Mouse (Mus musculus) urinary bladder, postnatal 4 days (tissue): ENCODE data around the gene Dock11.

Experiments
- DNase-seq, 2 experiments: peaks; one replicate each; pipeline ENCODE4 v3.0.0; 2021 to 2022; ENCODE audit warnings: low spot score in 2 of 2

Dock11 gene

GRCm38 (mm10) chrX:35950135-35950534 is 61.5 kb downstream of the Dock11 start:
- DNase-seq = no peak

DNA sequence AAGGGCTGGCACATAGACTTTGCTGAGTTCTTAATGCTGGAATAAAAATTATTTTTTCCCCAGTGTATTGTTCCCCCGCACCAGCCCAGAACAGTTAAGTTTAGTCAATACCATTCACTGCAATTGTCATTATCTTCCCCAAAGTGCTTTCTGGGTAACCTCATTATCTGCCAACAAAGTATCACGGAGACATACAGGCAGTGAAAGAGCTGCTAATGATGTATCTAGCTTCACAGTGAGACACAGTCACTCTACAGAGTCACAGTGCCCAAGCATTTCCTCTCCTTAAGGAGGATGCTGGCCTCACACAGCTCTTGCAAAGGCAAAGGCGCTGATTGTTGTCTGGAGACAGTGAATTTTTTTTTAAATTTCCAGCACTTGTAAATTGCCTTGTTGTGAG is 63.3 kb downstream of the Dock11 start:
- DNase-seq = no peak

- DNase-seq = no peak
These were observed 64.0 kb downstream of the Dock11 start for GRCm38 (mm10) chrX:35952521-35953095.

GRCm38 (mm10) chrX:35956236-35956635 is 67.6 kb downstream of the Dock11 start:
- no peak for DNase-seq

DNA sequence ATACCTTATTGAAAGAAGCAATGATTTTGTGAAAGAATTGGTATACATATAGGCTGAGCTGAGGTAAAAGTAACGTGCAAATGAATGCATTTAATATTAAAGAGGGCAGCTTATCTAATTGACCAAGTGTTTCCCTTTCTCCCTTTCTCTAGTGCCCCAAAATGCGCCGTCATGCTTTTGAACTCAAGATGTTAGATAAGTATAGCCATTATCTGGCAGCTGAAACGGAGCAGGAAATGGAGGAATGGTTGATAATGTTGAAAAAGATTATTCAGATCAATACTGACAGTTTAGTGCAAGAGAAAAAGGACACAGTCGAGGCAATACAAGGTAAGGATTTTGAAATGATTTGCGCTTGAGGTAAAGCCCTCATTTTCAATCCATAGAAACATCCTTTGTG is 74.5 kb downstream of the Dock11 start:
- no peak for DNase-seq

DNA sequence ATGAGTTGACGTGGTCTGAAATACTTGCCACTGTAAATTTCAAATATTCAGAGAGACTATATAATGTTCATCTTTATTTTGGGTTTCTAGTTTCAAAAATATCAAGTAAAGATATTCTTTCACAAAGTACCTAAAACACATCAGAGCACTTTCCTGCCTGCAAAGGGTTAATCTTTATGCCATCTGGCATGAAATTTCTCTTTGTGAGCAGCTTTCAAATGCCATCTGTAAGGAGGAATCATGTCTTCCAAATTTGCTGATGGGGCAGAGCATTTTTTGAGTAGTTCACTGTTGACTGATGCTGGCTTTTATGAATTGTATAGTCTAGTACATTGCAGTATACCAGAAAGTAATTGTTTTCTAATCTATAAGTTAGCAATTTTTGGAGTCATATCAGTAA is 80.6 kb downstream of the Dock11 start:
- no peak for DNase-seq

DNA sequence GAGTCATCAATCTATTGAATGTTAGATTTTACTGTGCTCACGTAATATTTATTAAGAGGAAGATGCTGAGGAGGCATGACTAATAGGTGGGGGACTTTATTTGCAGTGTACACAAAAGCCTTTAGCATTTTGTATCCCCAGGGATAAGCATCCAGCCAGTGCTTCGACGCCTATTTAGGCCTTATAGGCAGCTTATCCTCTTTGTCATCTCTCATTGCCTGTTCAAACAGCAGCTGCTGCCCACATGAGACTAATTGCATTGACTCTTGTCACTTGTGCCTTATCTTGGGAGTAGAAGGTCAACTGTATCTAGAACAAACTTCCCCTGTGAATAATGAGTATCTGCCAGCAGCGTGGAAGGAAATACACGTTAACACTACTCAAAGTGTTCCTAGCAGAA is 88.0 kb downstream of the Dock11 start:
- no peak for DNase-seq

GRCm38 (mm10) chrX:35987981-35988380 is 99.3 kb downstream of the Dock11 start:
- no peak for DNase-seq

- DNase-seq = no peak
These were observed 102.0 kb downstream of the Dock11 start for GRCm38 (mm10) chrX:35990508-35991095.

DNA sequence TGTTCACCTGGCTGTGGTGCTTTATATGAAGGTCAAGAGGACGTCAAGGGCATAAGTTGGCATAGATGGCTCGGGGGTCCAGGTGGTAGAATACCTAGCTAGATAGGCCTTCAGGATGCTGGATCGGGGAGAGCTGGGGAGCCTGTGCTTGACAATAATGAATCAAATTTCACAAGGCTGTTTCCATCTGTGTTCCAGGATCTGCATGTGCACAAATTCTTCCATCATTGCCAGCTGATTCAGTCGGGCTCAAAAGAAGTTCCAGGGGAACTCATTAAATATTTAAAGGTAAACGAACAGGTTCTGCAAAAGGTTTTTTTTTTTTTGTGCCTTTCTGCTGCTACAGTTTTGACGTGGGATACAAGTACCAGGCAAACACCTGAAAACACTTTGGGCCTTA is 105.6 kb downstream of the Dock11 start:
- DNase-seq = no peak

DNA sequence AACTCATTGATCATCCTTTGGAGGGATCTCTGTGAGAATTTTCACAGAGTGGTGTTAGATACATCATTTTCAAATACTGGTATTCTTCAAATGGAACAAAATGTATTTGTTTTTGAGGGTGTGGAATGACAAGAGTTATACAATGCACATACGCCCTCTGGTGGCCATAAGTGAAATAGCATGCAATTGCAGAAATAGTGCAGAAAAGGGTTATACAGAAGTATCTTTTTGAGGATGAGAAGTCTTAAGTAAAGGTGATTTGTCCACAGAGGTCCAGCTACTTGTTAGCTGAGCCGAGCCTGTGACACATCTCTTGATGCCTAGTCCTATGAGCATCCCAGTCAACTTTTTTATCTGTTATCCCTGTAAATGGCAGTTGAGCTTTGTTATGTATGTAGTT is 108.4 kb downstream of the Dock11 start:
- DNase-seq = no peak

GRCm38 (mm10) chrX:35997793-35998419 is 109.3 kb downstream of the Dock11 start:
- no peak for DNase-seq

DNA sequence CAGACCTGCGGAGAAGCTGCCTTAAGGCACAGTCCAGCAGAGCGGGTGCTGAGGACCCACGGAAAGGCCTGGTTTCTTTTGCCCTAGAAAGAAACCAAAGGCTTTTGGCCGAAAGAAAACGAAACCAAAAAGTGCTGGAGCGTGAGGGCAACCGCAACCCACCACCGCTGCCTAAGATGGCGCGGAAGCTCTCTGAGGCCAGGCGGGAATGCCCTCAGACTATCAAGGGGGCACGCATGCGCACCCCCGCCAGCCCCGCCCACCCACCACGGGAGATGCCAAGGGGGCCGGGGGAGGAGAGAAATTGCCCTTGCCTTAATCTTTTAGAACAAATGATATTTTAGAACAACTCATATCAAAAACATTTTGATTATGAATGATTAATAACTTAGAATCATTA is 137.0 kb downstream of the Dock11 start:
- no peak for DNase-seq

DNA sequence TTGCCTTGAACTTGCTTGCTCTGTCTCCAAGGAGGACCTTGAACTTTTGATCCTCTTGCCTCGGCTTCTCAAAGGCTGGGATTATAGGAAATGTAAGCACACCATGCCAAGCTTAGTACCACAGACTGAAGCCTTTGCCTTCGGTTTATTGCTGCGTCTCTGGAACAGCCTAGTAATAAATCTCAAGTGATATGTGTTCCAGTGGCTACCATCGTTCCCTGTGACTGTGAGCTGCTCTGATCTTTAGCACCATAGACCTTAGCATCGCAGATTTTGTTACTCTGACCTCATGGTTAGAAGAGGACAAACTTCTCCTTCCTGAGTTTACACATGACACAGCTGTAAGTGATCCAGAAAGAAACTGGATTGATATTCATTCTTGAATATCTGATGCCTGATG is 142.5 kb downstream of the Dock11 start:
- DNase-seq = no peak

DNA sequence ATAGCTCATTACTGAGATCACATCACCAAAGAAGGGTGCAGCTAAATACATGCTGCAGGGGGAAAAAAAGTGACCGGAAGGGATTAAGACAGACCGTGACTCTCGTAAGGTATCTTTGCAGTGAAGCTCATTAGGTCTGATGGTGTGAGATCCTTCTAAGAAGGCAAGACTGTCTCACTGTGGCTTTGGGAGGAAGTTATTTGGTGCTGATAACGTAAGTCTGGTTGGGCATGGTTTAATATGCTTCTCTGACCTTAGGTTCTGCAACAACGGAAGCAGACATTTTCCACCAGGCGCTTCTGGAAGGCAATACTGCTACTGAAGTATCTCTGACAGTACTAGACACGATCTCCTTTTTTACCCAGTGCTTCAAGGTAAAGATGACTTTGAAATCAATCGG is 145.4 kb downstream of the Dock11 start:
- DNase-seq = no peak

- DNase-seq = no peak
These were observed 157.1 kb downstream of the Dock11 start for GRCm38 (mm10) chrX:36045731-36046130.

DNA sequence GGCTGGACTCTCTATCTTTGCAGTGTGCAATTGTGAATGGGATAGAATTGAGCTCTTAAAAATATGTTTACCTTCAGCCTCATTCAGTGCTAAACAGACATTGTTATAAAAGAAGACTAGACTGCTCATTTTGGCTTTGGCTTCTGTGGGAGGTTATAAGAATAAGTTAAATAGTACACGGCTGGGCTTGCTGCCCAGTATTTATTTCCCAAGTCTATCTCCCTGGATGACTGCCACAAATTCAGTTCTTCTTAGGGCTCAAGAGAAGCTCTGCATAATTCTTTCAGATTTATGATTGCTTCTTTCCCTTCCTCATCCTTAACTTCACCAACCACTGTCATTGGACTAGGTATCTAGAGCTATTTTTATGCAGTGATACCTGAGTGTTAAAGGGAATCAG is 158.8 kb downstream of the Dock11 start:
- no peak for DNase-seq

- no peak for DNase-seq
These were observed 161.7 kb downstream of the Dock11 start for GRCm38 (mm10) chrX:36050312-36050711.

DNA sequence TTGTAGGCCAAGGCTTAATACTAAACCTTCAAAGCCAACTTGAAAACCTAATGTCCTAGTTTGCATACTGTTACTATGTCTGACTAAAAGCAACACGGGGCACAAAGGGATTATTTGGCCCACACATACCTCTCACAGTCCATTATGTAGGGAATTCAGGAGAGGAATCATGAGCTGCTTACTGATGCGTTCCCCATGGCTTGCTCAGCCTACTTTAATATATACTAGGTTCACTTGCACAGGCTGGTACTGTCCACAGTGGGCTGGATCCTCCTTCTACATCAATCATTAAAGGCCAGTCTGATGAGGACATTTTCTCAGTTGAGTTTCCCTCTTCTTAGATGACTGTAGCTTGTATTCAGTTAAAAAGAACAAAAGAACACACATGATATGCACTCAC is 185.4 kb downstream of the Dock11 start:
- DNase-seq = no peak

- no peak for DNase-seq
These were observed 188.5 kb downstream of the Dock11 start for GRCm38 (mm10) chrX:36077164-36077563.

DNA sequence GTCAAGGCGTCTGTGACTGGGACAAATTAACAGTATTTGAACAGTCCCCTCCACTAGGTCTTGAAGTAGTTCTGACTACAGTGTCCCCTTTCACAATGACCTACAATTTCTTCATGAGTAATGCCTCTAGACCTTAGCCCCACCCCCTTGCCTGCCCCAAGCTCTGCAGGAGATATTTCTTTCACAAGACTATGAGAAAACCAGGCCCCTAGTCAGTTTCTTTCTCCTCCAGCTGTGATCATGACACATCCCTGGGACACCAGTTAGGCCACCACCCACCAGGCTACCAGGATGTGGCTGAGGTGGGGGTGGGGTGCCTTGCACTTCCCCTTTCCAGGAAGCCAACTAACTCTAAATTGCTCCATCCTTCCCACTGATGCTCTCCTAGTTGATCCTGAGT is 194.3 kb downstream of the Dock11 start:
- DNase-seq = no peak

DNA sequence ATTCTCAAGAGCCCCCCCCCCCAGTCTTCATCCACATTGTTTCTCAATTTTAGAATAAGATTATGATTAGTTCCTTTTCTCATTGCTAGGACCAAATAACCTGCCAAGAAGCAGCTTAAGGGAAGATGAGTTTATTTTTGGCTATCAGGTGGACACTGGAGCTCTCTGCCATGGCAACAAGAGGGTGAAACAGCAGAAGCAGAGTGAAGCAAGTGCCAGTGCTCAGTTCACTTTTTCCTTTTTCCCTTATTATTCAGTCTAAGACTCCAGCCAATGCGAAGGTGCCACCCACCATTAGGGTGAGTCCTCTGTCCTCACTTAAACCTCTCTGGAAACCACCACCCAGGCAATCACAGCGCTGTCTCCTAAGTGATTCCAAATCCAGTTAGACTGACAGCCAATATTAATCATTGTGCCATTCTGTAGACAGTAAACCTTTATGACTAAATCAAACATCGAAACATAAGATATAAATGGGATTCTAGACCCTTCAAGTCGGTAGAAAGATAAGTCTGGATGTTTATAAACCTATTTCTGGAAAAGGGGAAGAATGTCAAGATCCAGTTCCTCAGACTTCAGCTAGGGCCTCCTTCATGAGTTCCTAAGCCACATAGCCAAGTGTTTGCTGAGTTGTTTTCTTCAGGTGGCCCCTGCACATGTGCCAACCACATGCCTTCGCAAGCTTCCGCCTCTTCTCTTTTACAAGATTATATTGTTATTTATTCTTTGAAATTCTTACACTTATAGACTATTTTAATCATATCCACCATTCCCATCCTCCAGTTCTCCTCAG is 200.0 kb downstream of the Dock11 start:
- DNase-seq = no peak

DNA sequence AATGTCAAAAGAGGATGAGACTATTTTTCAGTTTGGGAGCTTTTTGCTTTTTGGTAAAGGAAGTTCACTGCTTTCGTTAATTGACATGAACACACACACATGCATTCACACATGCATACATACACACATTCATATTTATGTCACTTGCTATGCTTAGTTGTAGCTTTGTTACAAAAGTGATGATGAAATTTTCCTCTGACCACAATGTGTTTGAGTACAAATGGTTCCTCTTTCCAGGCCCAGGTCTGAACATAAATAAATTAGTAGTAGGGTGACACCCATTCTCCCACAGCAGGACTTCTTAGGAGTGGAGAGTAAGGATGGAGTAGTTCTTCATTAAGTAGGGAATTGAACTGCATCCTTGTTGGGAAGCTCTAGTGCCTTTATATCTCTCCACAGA is 212.3 kb downstream of the Dock11 start:
- no peak for DNase-seq
